Mouse (Mus musculus) regulatory T cell (primary cell): ENCODE data around the gene Pes1.

Experiments
- in situ Hi-C: fragments of 300-600 bp; cut with MboI, MseI; formaldehyde crosslinking; loops from one replicate; pipeline ENCODE4 v1.15.1; 2025; ENCODE audit warnings: high pct_unique_total_duplicates

The Pes1 gene

DNA sequence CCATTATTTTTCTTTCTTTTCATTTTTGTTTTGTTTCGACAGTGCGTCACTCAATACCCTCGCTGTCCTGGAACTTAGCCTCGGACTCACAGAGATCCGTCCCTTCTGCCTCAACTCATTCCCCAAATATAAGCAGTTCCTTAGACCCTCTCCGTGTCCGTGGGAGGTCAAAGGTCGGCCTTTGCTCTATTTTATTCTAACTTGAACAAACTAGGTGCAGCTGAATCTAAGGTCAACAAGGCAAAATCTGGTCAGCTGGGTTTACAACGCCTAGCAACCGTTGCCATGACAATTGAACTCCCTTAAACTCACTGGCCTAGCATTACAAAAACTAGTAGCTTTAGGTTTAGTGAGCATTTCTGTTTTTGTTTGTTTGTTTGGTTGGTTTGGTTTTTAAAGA is 620 bp upstream of the Pes1 start:
- in situ Hi-C loops, result loop anchor here (10.0 kb wide), 1 partner anchor 578 kb away; no protein-coding TSS in a partner anchor

DNA sequence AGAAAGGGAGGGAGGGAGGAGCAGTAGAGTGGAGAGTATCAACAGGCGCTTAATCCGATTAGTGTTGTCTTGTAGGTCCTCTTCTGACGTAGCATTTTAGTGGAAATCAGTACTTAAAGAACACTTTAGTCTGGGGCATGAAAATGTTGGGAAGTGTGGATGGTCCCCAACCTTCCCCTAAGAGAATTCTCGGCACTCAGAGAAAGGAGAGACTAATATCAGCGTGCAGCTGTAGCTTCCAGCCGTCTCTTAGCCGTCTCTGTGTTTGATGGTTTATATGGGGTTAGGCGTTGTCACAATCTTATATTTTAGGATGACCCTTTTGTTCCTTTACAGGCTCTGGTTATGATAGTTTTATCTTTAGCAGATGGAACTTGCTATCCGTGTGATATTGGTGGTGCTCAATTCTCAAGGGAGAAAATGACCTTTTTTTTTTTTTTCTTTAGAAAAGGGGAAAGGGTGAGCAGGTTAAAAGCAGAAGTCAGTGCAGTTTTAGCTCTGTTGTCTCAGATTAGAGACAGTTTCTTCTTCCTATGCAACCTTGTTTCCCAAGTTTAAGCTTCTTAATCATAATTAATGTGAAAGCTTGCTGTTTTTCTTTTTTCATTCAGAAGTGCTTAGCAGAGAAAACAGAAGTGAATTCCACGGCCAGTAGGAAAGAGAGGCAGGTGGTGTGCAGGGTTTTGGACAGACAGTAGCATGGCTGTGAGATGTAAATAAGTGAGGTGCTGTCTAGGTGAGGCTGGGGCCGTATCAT is 819 bp downstream of the Pes1 start:
- in situ Hi-C loops, result loop anchor here (10.0 kb wide), 1 partner anchor 580 kb away; no protein-coding TSS in a partner anchor

DNA sequence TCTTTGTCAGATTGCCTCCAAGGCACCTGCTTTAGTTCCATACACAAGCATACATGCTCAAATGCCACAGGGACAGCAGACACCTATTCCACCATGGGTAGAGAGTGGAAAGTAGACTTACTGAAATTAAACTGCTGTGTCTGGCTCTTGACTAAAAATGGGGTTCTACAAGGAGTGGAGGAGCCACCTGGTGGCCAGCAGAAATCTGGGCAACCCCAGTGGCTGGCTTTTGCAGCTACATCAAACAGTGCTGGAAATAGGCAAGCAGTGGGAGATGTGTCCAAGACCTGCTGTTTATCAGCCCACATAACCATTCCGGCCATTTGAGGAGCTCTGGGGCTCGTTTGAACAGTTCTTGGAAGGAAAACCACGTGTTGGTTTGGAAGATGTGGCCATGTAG is 6.1 kb downstream of the Pes1 start:
- in situ Hi-C loops, result loop anchor here (10.0 kb wide), 1 partner anchor 585 kb away; no protein-coding TSS in a partner anchor

DNA sequence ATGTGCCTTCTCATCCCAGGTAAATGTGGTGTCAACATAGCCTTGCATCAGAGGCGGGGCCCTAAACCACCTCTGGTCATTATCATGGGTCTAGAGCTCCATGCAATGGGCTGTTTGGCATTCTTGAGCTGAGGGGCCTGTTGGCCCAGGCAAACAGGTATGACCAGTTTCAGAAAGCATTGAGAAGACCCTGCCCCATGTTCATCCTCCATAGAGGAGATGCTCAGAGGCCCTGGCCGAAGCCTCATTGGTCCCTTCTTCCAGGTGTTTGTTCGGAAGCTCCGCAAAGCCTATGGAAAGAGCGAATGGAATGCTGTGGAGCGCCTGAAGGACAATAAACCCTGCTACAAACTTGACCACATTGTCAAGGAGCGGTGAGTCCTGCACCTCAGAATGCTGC is 6.6 kb downstream of the Pes1 start:
- in situ Hi-C loops, result no loop called here

DNA sequence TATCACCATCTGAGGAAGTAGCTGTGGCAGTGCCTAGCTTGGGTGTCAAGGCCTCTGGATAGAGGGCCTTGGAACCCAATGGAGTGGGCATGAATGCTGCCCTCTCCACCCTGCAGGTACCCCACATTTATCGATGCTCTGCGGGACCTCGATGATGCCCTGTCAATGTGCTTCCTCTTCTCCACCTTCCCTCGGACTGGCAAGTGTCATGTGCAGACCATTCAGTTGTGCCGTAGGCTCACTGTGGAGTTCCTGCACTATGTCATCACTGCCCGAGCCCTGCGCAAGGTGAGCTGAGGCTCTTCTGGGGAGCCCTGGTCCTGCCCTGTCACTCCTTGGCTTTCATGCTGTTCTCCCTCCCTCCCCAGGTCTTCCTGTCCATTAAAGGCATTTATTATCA is 9.3 kb downstream of the Pes1 start:
- in situ Hi-C loops, result no loop called here

DNA sequence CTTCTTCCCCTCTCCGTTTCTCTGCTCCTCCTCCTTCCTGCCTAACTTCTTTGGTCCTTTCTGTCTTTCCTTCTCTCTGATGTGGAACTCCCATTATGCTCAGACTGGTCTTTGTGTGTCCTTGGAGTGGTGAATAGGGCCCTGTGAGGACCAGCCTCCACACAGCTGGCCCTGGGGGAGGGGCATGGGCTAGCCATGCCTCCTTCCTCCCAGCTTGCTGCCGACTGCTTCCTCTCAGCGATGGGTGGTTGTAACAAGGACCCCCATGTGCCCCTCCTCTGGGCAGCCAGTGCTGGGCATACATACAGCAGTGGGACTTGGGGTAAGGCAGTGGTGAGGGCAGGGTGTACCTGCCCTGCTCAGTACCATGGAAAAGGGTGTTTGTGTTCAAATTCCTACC is 10.5 kb downstream of the Pes1 start:
- in situ Hi-C loops, result no loop called here

DNA sequence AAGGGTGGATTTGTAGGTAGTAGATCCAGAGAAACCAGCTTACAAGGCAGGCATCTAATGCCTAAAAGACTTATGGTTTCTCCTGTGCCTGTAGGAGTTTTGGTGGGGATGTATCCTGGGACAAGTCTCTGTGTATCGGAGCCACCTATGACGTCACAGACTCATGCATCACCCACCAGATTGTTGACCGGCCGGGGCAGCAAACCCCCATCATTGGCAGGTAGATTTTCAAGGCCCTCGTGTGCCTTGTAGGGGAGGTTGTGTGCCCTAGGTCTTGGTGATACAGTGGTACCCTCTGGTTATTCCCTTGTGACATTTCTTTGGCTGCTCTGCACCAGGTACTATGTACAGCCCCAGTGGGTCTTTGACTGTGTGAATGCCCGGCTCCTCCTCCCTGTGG is 12.9 kb downstream of the Pes1 start, which contains the start of gene 4930556J24Rik:
4930556J24Rik (minus strand) TSS at position 101 of the 400 bp plus-strand sequence.
- in situ Hi-C loops, result no loop called here

DNA sequence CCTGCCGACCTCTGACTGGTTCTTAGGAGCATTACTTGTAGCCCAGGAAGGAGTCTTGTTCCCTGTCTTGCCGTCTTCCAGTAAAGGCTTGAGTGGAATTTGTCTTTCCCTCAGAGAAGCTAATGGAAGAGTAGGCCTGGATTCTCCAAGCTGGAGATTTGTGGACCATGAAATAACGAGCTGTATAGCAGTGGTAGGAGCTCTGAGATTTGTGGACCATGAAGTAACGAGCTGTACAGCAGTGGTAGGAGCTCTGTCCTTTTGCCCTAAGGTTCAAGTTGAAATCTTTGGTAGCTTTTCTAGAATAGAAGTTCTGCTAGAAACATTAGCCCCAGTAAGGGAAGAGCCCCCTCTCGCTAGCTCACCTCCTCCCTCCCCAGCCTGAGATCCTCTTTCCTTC is 14.6 kb downstream of the Pes1 start:
- in situ Hi-C loops, result no loop called here

DNA sequence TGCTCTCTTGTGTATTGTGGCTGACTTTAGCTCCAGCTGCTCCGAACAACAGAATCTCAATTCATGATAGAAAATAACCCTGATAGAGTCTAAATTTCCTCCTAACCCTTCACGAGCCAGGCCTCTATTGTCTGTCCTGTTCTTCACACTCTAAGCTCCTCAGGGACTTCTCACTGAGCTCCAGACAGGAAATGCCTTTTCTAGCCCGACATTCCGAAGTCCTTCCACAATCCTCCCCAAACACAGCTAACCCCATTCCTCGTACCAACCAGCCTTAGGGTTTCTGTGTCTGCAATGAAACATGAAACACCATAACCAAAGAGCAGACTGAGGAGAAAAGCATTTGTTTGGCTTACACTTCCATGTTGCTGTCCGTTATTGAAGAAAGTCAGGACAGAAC is 17.8 kb downstream of the Pes1 start:
- in situ Hi-C loops, result no loop called here

DNA sequence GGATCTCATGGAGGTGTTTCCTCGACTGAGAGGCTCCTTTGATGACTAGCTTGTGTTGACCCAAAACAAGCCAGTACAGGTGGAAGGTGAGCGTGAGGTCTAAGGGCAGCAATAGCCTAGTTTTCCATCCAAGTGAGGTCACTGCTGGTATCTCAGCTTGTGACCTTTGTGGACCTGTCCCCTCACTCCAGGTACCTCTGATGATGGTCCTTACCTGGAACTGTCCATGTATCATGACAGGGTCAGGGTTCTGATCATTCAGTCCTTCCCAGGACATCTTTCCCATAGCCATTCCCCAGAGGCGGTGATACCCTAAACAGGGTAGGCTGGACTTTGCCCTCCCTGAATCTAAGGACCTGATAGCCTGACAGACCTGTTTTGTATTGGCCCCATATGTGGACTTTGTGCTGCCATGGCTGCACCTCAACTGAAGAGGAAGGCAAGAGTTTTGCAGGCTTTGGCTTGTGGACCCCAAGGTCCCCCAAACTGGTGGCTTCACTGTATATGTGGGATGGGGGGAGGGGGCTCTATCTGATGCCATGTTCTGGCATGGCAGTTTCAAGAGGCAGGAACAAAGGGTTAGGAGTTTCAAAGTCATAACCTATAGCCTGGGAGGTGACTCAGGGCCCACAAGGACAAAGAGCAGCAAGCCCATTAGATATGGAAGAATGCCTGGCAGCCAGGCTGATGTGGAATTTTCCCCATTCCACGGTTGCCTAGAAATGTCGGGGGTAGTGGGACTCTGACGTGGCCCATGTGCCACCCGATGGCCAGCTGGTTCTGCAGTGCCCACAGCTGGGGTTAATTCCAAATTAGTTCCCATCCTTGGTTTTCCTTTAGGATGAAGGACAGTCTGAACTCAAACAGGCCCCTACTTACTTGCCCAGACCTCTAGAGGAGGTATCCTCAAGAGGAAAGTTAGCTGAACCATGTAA is 18.8 kb downstream of the Pes1 start:
- in situ Hi-C loops, result no loop called here

DNA sequence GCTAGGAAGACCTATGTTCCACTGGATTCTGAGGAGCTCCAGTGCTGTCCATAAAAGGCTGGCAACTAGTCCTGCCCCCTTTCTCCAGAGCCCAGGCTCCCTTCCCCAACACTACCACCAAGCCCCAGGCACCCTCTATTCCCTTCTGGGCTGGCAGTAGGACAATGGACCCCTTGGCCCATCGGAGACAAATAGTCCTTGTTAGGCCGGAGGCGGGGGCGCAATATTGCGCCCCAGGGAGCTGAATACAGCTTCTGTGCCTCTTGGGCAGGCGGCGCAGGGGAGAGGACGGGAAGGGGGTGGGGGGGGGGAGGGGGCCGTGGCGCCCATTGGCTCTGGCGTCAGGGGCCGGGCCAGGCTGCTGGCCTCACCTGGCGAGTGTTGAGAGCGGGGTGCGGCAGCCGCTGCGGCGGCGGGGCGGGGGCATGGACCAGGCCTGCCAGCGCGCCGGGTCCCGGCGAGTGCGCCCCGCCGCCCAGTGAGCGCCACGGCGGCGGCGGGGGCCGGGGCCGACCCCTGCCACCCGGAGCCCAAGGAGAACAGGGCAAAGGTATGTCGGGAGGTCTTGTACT is 19.6 kb downstream of the Pes1 start, which contains the start of gene Gal3st1:
Gal3st1 (plus strand) TSS at position 346 of the 572 bp plus-strand sequence.
- in situ Hi-C loops, result no loop called here

DNA sequence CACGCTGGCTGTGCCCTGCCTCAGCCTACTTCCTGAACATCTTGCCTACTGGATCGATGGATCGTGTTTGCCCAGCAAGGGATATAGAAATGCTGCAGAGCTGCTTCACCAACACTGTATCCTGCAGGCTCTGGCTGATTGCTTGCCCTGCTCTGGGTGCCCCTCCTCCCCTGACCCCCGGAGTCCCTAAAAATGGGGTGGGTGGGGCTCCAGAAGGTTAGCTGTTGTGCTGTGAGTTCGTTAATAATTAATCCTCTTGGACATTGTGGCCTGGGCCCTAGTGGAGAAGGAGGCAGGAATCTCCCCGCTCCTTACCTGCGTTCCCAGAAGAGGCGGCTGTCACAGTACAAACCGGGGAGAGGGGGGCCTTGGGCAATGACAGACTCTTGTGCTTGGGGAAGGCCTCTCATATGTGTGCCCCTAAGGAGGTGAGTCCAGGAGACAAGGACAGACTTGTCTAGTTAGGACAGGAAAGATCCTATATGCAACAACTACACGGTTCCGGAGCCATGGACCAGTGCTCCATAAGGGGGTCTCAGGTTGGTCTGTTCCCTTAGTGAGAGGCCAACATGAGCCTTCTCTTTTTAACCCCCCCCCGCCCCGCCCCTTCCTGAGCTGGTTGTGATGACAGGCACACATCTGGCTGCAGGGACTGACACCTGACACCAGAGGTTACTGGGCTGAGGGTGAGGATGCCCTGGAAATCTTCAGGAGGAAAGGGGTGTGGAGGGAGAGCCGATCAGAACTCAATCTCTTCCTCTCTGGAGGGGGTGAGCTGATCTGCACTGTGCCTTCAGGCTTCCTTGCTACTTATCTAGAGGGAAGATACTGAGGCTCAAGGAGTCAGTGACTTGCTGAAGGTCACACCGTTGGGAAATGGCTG is 20.3 kb downstream of the Pes1 start:
- in situ Hi-C loops, result no loop called here

DNA sequence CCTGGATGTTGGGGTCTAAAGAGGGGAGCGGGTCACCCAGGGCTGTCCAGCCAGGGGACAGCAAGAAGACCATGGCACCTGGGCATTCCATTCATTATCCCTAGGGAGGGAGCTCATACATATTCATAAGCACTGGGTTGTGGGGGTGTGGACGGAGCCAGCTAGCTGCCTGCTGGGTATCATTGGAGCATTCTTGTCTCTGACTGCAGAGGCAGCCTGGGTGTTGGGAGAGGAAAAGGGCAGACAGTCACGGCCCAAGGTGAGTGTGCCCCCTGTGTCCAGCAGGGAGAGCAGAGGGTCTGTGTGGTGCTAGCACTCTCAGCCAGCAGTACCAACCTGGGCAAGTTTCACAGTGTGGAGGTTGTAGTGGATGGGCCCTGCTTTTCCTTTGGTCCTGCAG is 26.0 kb downstream of the Pes1 start:
- in situ Hi-C loops, result no loop called here

DNA sequence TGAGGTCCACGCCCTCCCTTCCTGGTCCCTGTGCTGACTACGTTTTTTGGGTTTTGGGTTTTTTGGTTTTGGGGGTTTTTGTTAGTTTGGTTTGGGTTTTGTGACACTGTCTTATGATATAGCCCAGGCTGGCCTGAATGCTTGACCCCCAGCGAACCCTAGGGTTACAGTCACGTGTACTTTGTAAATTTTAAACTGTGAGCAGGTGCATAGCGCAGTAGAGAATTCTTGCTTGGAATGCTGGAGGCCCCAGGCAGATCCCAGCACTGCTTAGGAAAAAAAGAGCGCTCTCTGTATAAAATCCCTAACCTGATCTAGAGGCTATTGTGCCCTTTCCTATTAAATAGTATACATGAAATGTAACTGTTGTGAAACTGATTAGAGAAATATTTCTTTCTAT is 29.4 kb downstream of the Pes1 start:
- in situ Hi-C loops, result no loop called here

DNA sequence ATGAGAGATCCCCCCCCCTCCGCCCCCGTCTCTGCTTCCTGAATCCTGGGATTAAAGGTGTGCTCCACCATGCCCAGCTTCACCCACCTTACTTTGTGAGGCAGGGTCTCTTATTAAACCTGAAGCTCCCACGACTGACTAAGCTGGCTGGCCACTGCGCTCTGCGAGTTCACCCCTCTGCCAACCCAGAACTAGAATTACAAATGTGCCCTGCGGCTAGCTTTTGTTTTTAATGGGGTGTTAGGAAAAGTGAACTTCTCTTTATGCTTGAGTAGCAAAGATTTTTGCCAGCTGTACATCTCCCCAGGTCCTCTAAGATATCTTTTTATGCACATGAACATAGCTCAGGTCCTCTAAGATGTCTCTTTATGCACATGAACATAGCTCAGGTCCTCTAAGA is 30.1 kb downstream of the Pes1 start:
- in situ Hi-C loops, result no loop called here

DNA sequence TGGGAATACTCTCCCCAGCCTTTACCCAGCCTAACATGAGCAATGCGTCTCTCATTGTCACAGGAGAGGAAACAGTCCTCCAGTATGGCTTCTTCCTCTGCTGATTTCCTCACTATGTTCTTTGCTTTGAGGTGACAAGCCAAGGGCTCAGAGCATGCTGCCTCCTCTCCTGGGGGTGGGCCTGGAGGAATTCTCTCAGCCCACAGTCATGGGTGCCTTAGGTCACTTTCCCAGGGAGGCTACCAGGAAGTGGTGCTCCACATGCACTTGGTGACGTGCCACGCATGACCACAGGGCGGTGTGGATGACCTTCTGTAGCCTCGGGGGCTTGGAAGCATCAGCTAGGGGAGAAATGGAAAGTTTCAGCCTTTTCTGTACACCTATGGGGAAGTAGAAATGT is 31.7 kb downstream of the Pes1 start:
- in situ Hi-C loops, result no loop called here

DNA sequence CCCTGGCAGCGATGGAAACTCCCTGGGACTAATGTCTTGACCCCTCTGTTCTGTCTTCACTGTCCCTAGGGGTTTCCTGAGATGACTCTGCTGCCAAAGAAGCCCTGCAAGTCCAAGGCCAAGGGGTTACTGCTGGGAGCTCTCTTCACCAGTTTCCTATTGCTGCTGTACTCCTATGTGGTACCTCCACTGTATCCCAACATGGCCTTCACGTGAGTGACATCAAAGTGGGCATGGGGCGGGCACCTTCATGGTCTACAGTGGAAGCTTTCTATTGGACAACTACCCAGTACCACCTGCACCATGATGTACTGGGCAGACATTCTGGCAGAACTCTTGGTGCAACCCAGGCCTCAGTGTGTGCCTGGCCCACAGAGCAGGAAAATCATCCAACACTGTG is 33.1 kb downstream of the Pes1 start:
- in situ Hi-C loops, result no loop called here

DNA sequence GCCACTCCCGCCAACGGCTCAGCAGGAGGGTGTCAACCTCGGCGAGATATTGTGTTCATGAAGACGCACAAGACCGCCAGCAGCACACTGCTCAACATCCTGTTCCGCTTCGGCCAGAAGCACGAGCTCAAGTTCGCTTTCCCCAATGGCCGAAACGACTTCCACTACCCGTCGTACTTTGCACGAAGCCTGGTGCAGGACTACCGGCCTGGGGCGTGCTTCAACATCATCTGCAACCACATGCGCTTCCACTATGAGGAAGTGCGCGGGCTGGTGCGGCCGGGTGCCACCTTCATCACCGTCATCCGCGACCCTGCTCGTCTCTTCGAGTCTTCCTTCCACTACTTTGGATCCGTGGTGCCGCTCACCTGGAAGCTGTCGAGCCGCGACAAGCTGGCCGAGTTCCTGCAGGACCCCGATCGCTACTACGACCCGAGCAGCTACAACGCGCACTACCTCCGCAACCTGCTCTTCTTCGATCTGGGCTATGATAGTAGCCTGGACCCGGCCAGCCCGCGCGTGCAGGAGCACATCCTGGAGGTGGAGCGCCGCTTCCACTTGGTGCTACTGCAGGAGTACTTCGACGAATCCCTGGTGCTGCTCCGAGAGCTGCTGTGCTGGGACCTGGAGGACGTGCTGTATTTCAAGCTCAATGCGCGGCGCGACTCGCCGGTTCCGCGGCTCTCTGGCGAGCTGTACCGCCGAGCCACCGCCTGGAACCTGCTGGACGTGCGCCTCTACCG is 34.4 kb downstream of the Pes1 start:
- in situ Hi-C loops, result no loop called here

DNA sequence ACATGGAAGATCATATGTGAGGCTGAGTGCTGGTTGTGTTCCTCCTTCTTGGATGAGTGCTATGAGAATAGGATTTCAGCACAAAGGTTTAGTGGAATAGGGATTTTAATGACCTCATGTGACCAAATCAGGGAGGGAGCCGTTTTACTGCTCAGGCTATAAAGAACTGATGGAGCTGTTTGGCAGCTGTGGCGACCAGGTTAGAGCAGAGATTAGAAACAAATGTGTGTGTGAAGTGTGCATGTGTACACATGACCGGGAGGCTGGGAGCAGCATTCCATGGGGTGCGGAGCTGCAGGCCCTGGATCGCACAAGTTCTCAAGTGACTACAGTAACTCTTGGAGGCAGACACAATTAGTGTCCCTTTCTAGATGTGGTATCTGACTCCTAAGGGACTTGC is 35.8 kb downstream of the Pes1 start:
- in situ Hi-C loops, result no loop called here

DNA sequence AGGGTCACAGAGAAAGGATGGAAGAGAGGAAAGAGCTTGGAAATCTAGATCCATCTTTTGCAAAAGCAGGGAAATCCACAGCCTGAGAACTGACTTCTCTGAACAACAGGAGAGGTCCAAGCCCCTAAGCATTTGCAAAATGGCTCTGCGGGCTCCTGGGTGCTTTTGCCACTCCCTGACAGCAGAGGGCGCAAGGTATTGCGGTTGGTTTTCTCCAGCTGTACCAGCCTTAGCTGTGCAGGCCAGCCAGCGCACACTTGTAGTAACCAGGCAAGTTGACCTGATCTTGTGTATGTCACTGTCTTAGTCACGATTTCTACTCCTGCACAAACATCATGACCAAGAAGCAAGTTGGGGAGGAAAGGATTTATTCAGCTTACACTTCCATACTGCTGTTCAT is 37.8 kb downstream of the Pes1 start:
- in situ Hi-C loops, result no loop called here
